In genomic region chr1:84362709-84363617, GRCm38 (mm10) we compare ENCODE assay signal across 19 mouse cellular contexts. TPM values are rescaled to one million over a fixed set of nuclear protein-coding genes. Genes with fewer than 3 reads are reported as not detected.
DNase-seq lines count a peak whose midpoint lies in the region; ATAC-seq and TF ChIP-seq lines count a peak whose summit lies in the region.
"Had no signal": no experiment of that assay in that cellular context is flagged by ENCODE, and none has a peak within 500 bp of the region (broad histone marks: within the 10 kb centered on the region; RNA-seq: fewer than 3 reads in every experiment).

No protein-coding gene starts in this region.

- H3K9ac ChIP-seq in intestine, postnatal 0 days (ENCODE audit: low read depth, low read length): no peak overlapping the region
- H3K9ac ChIP-seq: forebrain, embryonic 12.5 days; heart, embryonic 15.5 days; liver, embryonic 15.5 days had no signal

- no peak for TF ChIP-seq POLR2A in lung, adult 2 months (IDR thresholded peaks at IDR 0.05; ENCODE audit: borderline replicate concordance, extremely low read depth, low read depth, low read length)

- no peaks in the 10 kb centered on the region for H3K27me3 ChIP-seq in intestine, postnatal 0 days (replicated peaks; ENCODE audit: control insufficient read depth, insufficient read depth, low read length)
- H3K27me3 ChIP-seq: forebrain, embryonic 12.5 days; heart, embryonic 15.5 days; liver, embryonic 15.5 days had no signal

- DNase-seq in lung, postnatal 25 days (ENCODE audit: low spot score): peak; percentile 16
- DNase-seq in lung, adult 2 months: no peak
- DNase-seq in adipocyte (ENCODE audit: low spot score): no peak
- no peak for DNase-seq in urinary bladder, postnatal 10 days (ENCODE audit: low spot score)
- DNase-seq in spleen, postnatal 4 days (ENCODE audit: low spot score in 2 of 2): no peak
- DNase-seq: adrenal gland, postnatal 36 days; cerebellum, adult 8-10 months; heart, adult 2 months; lung, postnatal 10 days; right cerebral cortex, postnatal 25 days; thymus, postnatal 25 days had no signal

- H3K4me3 ChIP-seq in lung, adult 2 months (replicated peaks; ENCODE audit: extremely low read depth, low read depth, low read length): no peak overlapping the region
- H3K4me3 ChIP-seq in brown adipose tissue, adult 24 weeks (ENCODE audit: insufficient read depth, low read depth, low read length): no peak overlapping the region
- H3K4me3 ChIP-seq in intestine, postnatal 0 days (ENCODE audit: low read depth, low read length): no peak overlapping the region
- H3K4me3 ChIP-seq: forebrain, embryonic 12.5 days; heart, adult 2 months; heart, embryonic 15.5 days; liver, embryonic 15.5 days had no signal

- no peaks in the 10 kb centered on the region; the same call in 1 of the 2 replicates for H3K4me1 ChIP-seq in lung, adult 2 months (ENCODE audit: control insufficient read depth, insufficient read depth, low read length)
- H3K4me1 ChIP-seq in brown adipose tissue, adult 24 weeks (ENCODE audit: control insufficient read depth, insufficient read depth, insufficient read length, low read length): no peaks in the 10 kb centered on the region
- H3K4me1 ChIP-seq in intestine, postnatal 0 days (replicated peaks; ENCODE audit: control insufficient read depth, insufficient read depth, low read length): peaks cover 11% of the 10 kb centered on the region; the same call in 1 of the 2 replicates
- H3K4me1 ChIP-seq: forebrain, embryonic 12.5 days; heart, embryonic 15.5 days; liver, embryonic 15.5 days had no signal

- no peaks in the 10 kb centered on the region for H3K36me3 ChIP-seq in intestine, postnatal 0 days (ENCODE audit: control insufficient read depth, insufficient read depth)
- H3K36me3 ChIP-seq: forebrain, embryonic 12.5 days; heart, embryonic 15.5 days; liver, embryonic 15.5 days had no signal

- no peaks in the 10 kb centered on the region for H3K9me3 ChIP-seq in intestine, postnatal 0 days (ENCODE audit: control insufficient read depth)
- H3K9me3 ChIP-seq: forebrain, embryonic 12.5 days; heart, embryonic 15.5 days; liver, embryonic 15.5 days had no signal

- H3K27ac ChIP-seq in brown adipose tissue, adult 24 weeks (replicated peaks; ENCODE audit: low read depth, low read length): peak overlapping the region; percentile 77
- H3K27ac ChIP-seq in intestine, postnatal 0 days (ENCODE audit: low read depth, low read length): peak overlapping the region; percentile 54; the same call in 1 of the 2 replicates
- H3K27ac ChIP-seq: forebrain, embryonic 12.5 days; heart, adult 2 months; heart, embryonic 15.5 days; liver, embryonic 15.5 days had no signal

- no peak for TF ChIP-seq CTCF in lung, adult 2 months (IDR thresholded peaks at IDR 0.05; ENCODE audit: insufficient read depth, low read length)
- no peak for TF ChIP-seq CTCF in intestine, postnatal 0 days (IDR thresholded peaks at IDR 0.05; ENCODE audit: low read depth)

- H3K4me2 ChIP-seq in intestine, postnatal 0 days (replicated peaks; ENCODE audit: low read depth): no peak overlapping the region
- H3K4me2 ChIP-seq: forebrain, embryonic 12.5 days; heart, embryonic 15.5 days; liver, embryonic 15.5 days; midbrain, embryonic 11.5 days had no signal

- peak; percentile 41 for ATAC-seq in intestine, postnatal 0 days
- peak; percentile 72 for ATAC-seq in neutrophil, adult 5-6 weeks (ENCODE audit: extremely low read depth, insufficient number of reproducible peaks, low FRiP score, poor library complexity, severe bottlenecking)
- ATAC-seq: activated CD4-positive, CD25-positive, alpha-beta regulatory T cell, adult 4 months had no signal

- 72% methylated on average over 7 of the region's 7 CpGs for WGBS in lung, adult 2 months
- WGBS in intestine, postnatal 0 days: 57% methylated on average over 7 of the region's 7 CpGs

RNA-seq across cellular contexts. Expression of gene Pid1, which starts 1.0 kb away (rescaled TPM):
- 20.6 and 28.9 TPM in 2 replicates for polyA plus RNA-seq in lung, adult 2 months (2012; rRNA removed)
- 15.8 and 21.8 TPM in 2 replicates for polyA plus RNA-seq in brown adipose tissue, adult 24 weeks (2012; ENCODE audit: insufficient read depth, insufficient read length, missing spikeins)
- polyA plus RNA-seq in intestine, postnatal 0 days (2015; fragmentation: Nextera tagmentation; extraction: Ambion mirVana): 35.1 and 37.4 TPM in 2 replicates
- total RNA-seq in neutrophil, adult 5-6 weeks (2017): 9.4 and 14.7 TPM in 2 replicates
